In genomic region chr2:105659926-105660873, GRCm38 (mm10) we compare ENCODE assay signal across 11 mouse cellular contexts. TPM values are rescaled to one million over a fixed set of nuclear protein-coding genes. Genes with fewer than 3 reads are reported as not detected.
A peak's percentile ranks its signal among the peaks of the same experiment; 100 is the strongest.
DNase-seq lines count a peak whose midpoint lies in the region; ATAC-seq and TF ChIP-seq lines count a peak whose summit lies in the region.
"Had no signal": no experiment of that assay in that cellular context is flagged by ENCODE, and none has a peak within 500 bp of the region (broad histone marks: within the 10 kb centered on the region; RNA-seq: fewer than 3 reads in every experiment).

No protein-coding gene starts in this region.

- WGBS in heart, embryonic 15.5 days: 2% methylated on average over 41 of the region's 41 CpGs
- 3% methylated on average over 41 of the region's 41 CpGs for WGBS in forebrain, embryonic 16.5 days
- WGBS in midbrain, embryonic 15.5 days: 2% methylated on average over 41 of the region's 41 CpGs
- WGBS in thymus, adult 2 months: 7% methylated on average over 41 of the region's 41 CpGs

- H3K36me3 ChIP-seq in heart, embryonic 15.5 days: no peaks in the 10 kb centered on the region
- H3K36me3 ChIP-seq in forebrain, embryonic 16.5 days (ENCODE audit: control insufficient read depth, insufficient read depth): no peaks in the 10 kb centered on the region
- H3K36me3 ChIP-seq in midbrain, embryonic 15.5 days (replicated peaks): no peaks in the 10 kb centered on the region
- H3K36me3 ChIP-seq in thymus, adult 2 months (ENCODE audit: control insufficient read depth, insufficient read depth, low read length): no peaks in the 10 kb centered on the region

- intact Hi-C loops in heart, postnatal 14 days (cut with DNase I): no loop called here

- no peak overlapping the region for H3K27ac ChIP-seq in heart, embryonic 15.5 days
- no peak overlapping the region for H3K27ac ChIP-seq in forebrain, embryonic 16.5 days (ENCODE audit: low read length)
- no peak overlapping the region for H3K27ac ChIP-seq in midbrain, embryonic 15.5 days
- no peak overlapping the region for H3K27ac ChIP-seq in thymus, adult 2 months (ENCODE audit: control insufficient read depth, insufficient read depth, low read length)
- H3K27ac ChIP-seq: macrophage had no signal

- no peaks in the 10 kb centered on the region for H3K9me3 ChIP-seq in heart, embryonic 15.5 days (replicated peaks)
- H3K9me3 ChIP-seq in forebrain, embryonic 16.5 days (ENCODE audit: control insufficient read depth, low read length): no peaks in the 10 kb centered on the region
- no peaks in the 10 kb centered on the region for H3K9me3 ChIP-seq in midbrain, embryonic 15.5 days

- peaks cover 97% of the 10 kb centered on the region for H3K27me3 ChIP-seq in heart, embryonic 15.5 days
- peaks cover 57% of the 10 kb centered on the region for H3K27me3 ChIP-seq in forebrain, embryonic 16.5 days (replicated peaks; ENCODE audit: control insufficient read depth, insufficient read depth, low read length)
- peaks cover 83% of the 10 kb centered on the region for H3K27me3 ChIP-seq in midbrain, embryonic 15.5 days (replicated peaks)
- H3K27me3 ChIP-seq in thymus, adult 2 months (ENCODE audit: control insufficient read depth, insufficient read depth, low read length): peaks cover 17% of the 10 kb centered on the region

- DNase-seq in heart, postnatal 14 days: no peak
- peak; percentile 33 for DNase-seq in cerebellum, adult 9-11 months
- DNase-seq in natural killer cell, adult 2 months (ENCODE audit: low spot score in 2 of 2): no peak
- DNase-seq in thymus, adult 2 months: no peak
- no peak for DNase-seq in adrenal gland, adult 8-10 months
- DNase-seq: kidney, adult 8-10 months; thymus, postnatal 25 days had no signal

- no peak for TF ChIP-seq POLR2A in thymus, adult 2 months (IDR thresholded peaks at IDR 0.05; ENCODE audit: control insufficient read depth, extremely low read depth, insufficient read depth, low read length, poor library complexity)

- no peak overlapping the region for H3K9ac ChIP-seq in heart, embryonic 15.5 days
- H3K9ac ChIP-seq in forebrain, embryonic 16.5 days (replicated peaks; ENCODE audit: low read depth, low read length): no peak overlapping the region
- H3K9ac ChIP-seq in midbrain, embryonic 15.5 days: no peak overlapping the region

- H3K4me2 ChIP-seq in heart, embryonic 15.5 days: peak overlapping the region; percentile 39
- H3K4me2 ChIP-seq in forebrain, embryonic 16.5 days (ENCODE audit: low read length): peak overlapping the region; percentile 43
- peak overlapping the region; percentile 14; the same call in 1 of the 2 replicates for H3K4me2 ChIP-seq in midbrain, embryonic 15.5 days

- peak overlapping the region; percentile 22 for H3K4me3 ChIP-seq in heart, embryonic 15.5 days
- peak overlapping the region; percentile 21 for H3K4me3 ChIP-seq in forebrain, embryonic 16.5 days (replicated peaks; ENCODE audit: low read length)
- no peak overlapping the region for H3K4me3 ChIP-seq in midbrain, embryonic 15.5 days
- no peak overlapping the region for H3K4me3 ChIP-seq in thymus, adult 2 months (ENCODE audit: control insufficient read depth, insufficient read depth, low read length)

- no peak for TF ChIP-seq CTCF in thymus, adult 2 months (IDR thresholded peaks at IDR 0.05; ENCODE audit: borderline replicate concordance, control insufficient read depth, extremely low read depth, insufficient read depth, low read length, poor library complexity)

- peaks cover 17% of the 10 kb centered on the region for H3K4me1 ChIP-seq in heart, embryonic 15.5 days (replicated peaks)
- peaks cover 20% of the 10 kb centered on the region for H3K4me1 ChIP-seq in forebrain, embryonic 16.5 days (replicated peaks; ENCODE audit: control insufficient read depth, insufficient read depth, low read length)
- peaks cover 7% of the 10 kb centered on the region for H3K4me1 ChIP-seq in midbrain, embryonic 15.5 days
- no peaks in the 10 kb centered on the region for H3K4me1 ChIP-seq in thymus, adult 2 months (replicated peaks; ENCODE audit: control insufficient read depth, insufficient read depth, low read length)

- ATAC-seq in heart, embryonic 15.5 days (replicated peaks; ENCODE audit: insufficient number of reproducible peaks, insufficient read depth, low FRiP score, low read depth): no peak
- ATAC-seq in forebrain, embryonic 16.5 days: peak; percentile 53; the same call in 1 of the 2 replicates
- peak; percentile 43 for ATAC-seq in midbrain, embryonic 15.5 days (replicated peaks)

RNA-seq across cellular contexts. Expression of gene Pax6, which starts 8.5 kb away (rescaled TPM):
- 0.05 and 0.18 TPM in 2 replicates for polyA plus RNA-seq in heart, embryonic 15.5 days (2015; fragmentation: Nextera tagmentation; extraction: Ambion mirVana)
- not detected for total RNA-seq in heart, postnatal 14 days (2021)
- 39.9 and 42.2 TPM in 2 replicates for polyA plus RNA-seq in forebrain, embryonic 16.5 days (2015; fragmentation: Nextera tagmentation; extraction: Ambion mirVana)
- 22.5 and 23.3 TPM in 2 replicates for polyA plus RNA-seq in midbrain, embryonic 15.5 days (2015; fragmentation: Nextera tagmentation; extraction: Ambion mirVana)
- polyA plus RNA-seq in thymus, adult 2 months (2012; rRNA removed): 0.03 TPM in 1 of 2 replicates, not detected in the other
- total RNA-seq in adrenal gland, adult 8-10 months (2022): not detected
- polyA plus RNA-seq: macrophage had no signal

Comparison
In these comparisons a context has a peak if more than half of its experiments do, and no peak if none do; other contexts are left out.
1. H3K4me3 ChIP-seq: peak in heart, embryonic 15.5 days (single experiment) and forebrain, embryonic 16.5 days (single experiment); none in midbrain, embryonic 15.5 days (single experiment) and thymus, adult 2 months (single experiment).
2. RNA of gene Pax6, which starts 8.5 kb away (polyA plus RNA-seq): 39.9 to 42.2 TPM in forebrain, embryonic 16.5 days and 22.5 to 23.3 TPM in midbrain, embryonic 15.5 days; 0.05 to 0.18 TPM in heart, embryonic 15.5 days and 0.03 TPM in thymus, adult 2 months; every median in the first group is over 10 times any median in the second.
3. Peak in every context shown above with its lines, with median percentiles within 50 percentile points of each other: H3K4me2 ChIP-seq.